Mouse (Mus musculus): ENCODE data around the gene Prkcz. TPM values are rescaled to one million over a fixed set of nuclear protein-coding genes. Genes with fewer than 3 reads are reported as not detected.
A peak's percentile ranks its signal among the peaks of the same experiment; 100 is the strongest.

Prkcz gene
- 7.2 TPM in 2 replicates for polyA plus RNA-seq (2015; fragmentation: Nextera tagmentation; extraction: Ambion mirVana)

DNA sequence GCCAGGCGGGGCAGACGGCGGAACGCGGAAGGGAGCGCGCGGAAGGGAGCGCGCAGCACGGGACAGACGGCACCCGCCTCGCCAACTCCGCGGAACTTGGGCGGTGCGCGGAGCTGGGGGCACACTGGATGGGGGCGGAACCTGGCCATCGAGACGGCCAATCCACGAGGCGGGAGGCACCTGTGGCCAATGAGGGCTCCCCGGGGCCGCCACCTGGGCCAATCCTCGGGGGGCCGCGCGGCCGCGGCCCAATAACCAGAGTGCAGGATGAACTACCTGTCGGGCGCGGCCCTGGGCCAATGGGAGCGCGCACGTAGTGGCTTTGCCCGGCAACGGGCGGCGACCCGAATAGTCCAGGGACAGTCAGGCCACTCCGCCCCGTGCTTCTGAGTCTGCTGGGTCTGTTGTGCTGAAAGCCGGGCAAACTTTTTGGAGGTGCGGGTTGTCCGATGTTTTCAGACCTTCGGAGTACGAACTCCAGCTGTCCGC is at the start of gene Prkcz:
Gene Prkcz (minus strand): TSS at position 59 of the 489 bp plus-strand sequence.
- under 1% methylated on average over 44 of the region's 51 CpGs for WGBS
- Histone ChIP-seq H3K27me3 (replicated peaks) (peaks cover 92% of the 10 kb centered on the region), H3K4me1 (peaks cover 7% of the 10 kb centered on the region; the same call in 1 of the 2 replicates), H3K4me2 (peak within 1 kb of the TSS; percentile 72), H3K27ac (replicated peaks) (no peak within 1 kb of the TSS; the same call in 1 of the 2 replicates), H3K9me3 (no peaks in the 10 kb centered on the region), H3K36me3 (no peaks in the 10 kb centered on the region), H3K4me3 (peak within 1 kb of the TSS; percentile 61), H3K9ac (peak within 1 kb of the TSS; percentile 64)
- peak; percentile 82 for ATAC-seq (ENCODE audit: extremely low read depth, insufficient number of reproducible peaks, low FRiP score, low TSS enrichment)

DNA sequence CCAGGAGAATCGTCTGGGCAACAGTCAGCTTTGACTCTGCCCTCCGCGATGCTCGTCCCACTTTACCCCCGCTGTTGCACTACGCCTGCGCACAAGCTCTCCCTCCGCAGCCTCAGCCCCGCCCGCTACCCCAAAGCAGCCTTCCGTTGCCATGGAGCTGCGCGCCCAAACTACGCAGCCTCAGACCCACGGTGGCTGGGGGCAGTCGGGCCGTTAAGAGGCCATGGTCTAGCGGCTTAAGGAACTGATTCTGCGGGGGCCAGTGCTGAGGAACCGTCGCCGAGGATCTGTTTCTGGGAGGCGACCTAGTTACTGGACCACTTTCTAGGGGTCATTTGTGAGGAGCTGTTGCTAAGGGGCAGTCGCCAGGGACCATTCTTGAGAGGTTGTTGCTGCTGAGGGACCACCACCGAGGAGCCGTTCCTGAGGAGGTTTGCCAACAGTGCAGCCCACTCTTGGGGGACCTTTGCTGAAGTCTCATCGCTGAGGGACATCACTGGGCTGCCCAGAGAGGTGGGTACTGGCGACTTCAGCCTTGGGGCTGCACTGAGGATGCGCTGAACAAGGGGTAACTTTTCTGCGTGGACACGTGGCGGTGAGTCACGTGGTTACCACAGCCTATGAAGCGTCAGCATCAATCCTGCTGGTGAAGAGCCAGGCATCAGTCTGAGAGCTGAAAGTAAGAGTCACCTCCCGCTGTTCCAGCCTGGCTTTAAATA is 48.1 kb upstream of the Prkcz start, which contains the start of gene Cfap74:
Gene Cfap74 (plus strand): TSS at position 133 of the 719 bp plus-strand sequence.
- peak within 1 kb of the TSS; percentile 58 for H3K4me3 ChIP-seq
- under 1% methylated on average over 35 of the region's 35 CpGs for WGBS
- H3K36me3 ChIP-seq = no peaks in the 10 kb centered on the region
- H3K9me3 ChIP-seq = no peaks in the 10 kb centered on the region
- H3K27ac ChIP-seq (replicated peaks) = no peak within 1 kb of the TSS
- peaks cover 12% of the 10 kb centered on the region for H3K4me1 ChIP-seq
- H3K4me2 ChIP-seq = peak within 1 kb of the TSS; percentile 86
- peak; percentile 58; the same call in 1 of the 2 replicates for ATAC-seq (ENCODE audit: extremely low read depth, insufficient number of reproducible peaks, low FRiP score, low TSS enrichment)
- H3K9ac ChIP-seq = peak within 1 kb of the TSS; percentile 75
- 0 out of 2 replicates have a peak, but pooled peaks cover 5% of the 10 kb centered on the region for H3K27me3 ChIP-seq (replicated peaks)

DNA sequence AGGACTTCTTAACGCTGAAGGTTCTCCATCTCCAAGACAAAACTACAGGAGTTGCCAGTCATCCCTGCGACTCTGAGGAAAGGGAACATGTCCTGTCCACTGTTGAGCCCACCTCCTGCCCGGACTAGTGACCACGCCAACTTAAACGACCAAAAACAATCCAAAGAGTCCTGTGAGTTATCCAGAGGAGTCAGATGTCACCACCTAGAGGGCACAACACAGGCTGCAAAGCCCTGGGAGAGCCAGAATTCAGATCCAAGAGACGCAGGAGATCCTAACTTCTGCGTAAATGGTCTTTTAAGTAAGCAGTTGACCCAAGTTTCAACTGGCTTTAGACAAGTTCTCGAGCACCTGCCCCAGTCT is 47.5 kb upstream of the Prkcz start:
- Histone ChIP-seq H3K9ac (peak overlapping the region; percentile 64), H3K27me3 (replicated peaks) (0 out of 2 replicates have a peak, but pooled peaks cover 5% of the 10 kb centered on the region), H3K36me3 (no peaks in the 10 kb centered on the region), H3K4me1 (peaks cover 12% of the 10 kb centered on the region), H3K9me3 (no peaks in the 10 kb centered on the region), H3K27ac (replicated peaks) (no peak overlapping the region), H3K4me2 (peak overlapping the region; percentile 86), H3K4me3 (peak overlapping the region; percentile 58)
- WGBS = 1% methylated on average over 8 of the region's 8 CpGs
- no peak for ATAC-seq (ENCODE audit: extremely low read depth, insufficient number of reproducible peaks, low FRiP score, low TSS enrichment)

GRCm38 (mm10) chr4:155402489-155402888 is 41.3 kb upstream of the Prkcz start:
- no peak for ATAC-seq (ENCODE audit: extremely low read depth, insufficient number of reproducible peaks, low FRiP score, low TSS enrichment)
- H3K27me3 ChIP-seq (replicated peaks) = peaks cover 47% of the 10 kb centered on the region
- H3K27ac ChIP-seq (replicated peaks) = no peak overlapping the region
- 59% methylated on average over 1 of the region's 1 CpGs for WGBS
- H3K4me3 ChIP-seq = no peak overlapping the region
- H3K9ac ChIP-seq = no peak overlapping the region
- peaks cover 7% of the 10 kb centered on the region; the same call in 1 of the 2 replicates for H3K4me1 ChIP-seq
- no peaks in the 10 kb centered on the region for H3K36me3 ChIP-seq
- H3K9me3 ChIP-seq = no peaks in the 10 kb centered on the region
- no peak overlapping the region for H3K4me2 ChIP-seq

DNA sequence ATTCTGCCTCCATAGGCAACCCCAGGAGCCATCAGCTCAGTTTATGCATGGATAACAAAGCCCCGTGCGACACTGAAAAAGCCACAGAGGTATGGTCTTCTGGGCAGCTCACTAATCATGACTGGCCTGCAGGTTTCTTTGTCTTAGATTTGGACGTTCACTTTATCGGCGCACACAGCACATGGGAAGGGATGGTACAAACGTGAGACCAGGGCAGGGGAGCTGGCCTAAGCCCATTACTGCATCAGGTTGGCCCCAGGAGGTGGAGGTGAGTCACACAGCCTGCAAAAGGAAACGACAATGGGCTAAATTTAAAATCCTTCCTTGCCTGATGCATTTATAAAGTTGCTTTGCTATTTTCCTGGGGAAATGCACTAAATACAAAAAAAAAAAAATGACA is 40.0 kb upstream of the Prkcz start:
- peaks cover 55% of the 10 kb centered on the region for H3K27me3 ChIP-seq (replicated peaks)
- H3K27ac ChIP-seq (replicated peaks) = no peak overlapping the region
- H3K4me3 ChIP-seq = no peak overlapping the region
- H3K9me3 ChIP-seq = no peaks in the 10 kb centered on the region
- H3K4me1 ChIP-seq = peaks cover 7% of the 10 kb centered on the region; the same call in 1 of the 2 replicates
- H3K9ac ChIP-seq = no peak overlapping the region
- H3K4me2 ChIP-seq = no peak overlapping the region
- no peak for ATAC-seq (ENCODE audit: extremely low read depth, insufficient number of reproducible peaks, low FRiP score, low TSS enrichment)
- H3K36me3 ChIP-seq = no peaks in the 10 kb centered on the region
- whole genome bisulfite sequencing = 60% methylated on average over 7 of the region's 7 CpGs

DNA sequence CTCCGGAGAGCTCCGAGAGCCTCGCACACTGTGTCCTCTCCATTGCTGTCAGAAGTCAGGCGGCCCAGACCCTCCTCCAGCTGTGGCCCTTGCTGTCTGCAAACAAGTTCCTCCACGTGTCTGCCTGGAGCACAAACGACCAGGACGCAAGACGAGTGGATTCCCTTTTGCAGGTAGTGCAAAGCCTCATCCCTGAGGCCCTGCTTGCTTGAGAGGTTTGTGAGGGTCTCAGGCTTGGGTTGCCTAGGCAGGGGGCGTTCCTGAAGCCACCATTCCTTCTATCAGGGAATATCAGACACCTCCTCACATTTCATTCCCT is 37.0 kb upstream of the Prkcz start:
- H3K27me3 ChIP-seq (replicated peaks) = peaks cover 83% of the 10 kb centered on the region
- ATAC-seq (ENCODE audit: extremely low read depth, insufficient number of reproducible peaks, low FRiP score, low TSS enrichment) = no peak

GRCm38 (mm10) chr4:155397511-155398221 is 36.5 kb upstream of the Prkcz start, which contains the start of gene Gabrd:
Gabrd (minus strand) TSS chr4:155398112.
- Histone ChIP-seq H3K9ac (no peak within 1 kb of the TSS), H3K9me3 (no peaks in the 10 kb centered on the region), H3K4me3 (peak within 1 kb of the TSS; percentile 46), H3K4me1 (peaks cover 7% of the 10 kb centered on the region; the same call in 1 of the 2 replicates), H3K27ac (replicated peaks) (no peak within 1 kb of the TSS), H3K27me3 (replicated peaks) (peaks cover 88% of the 10 kb centered on the region), H3K36me3 (no peaks in the 10 kb centered on the region), H3K4me2 (peak within 1 kb of the TSS; percentile 80)
- WGBS = 1% methylated on average over 47 of the region's 57 CpGs
- no peak; the same call in 1 of the 2 replicates for ATAC-seq (ENCODE audit: extremely low read depth, insufficient number of reproducible peaks, low FRiP score, low TSS enrichment)

More for the DNA sequence above, 37.0 kb upstream of the Prkcz start:
- H3K36me3 ChIP-seq = no peaks in the 10 kb centered on the region
- WGBS = 6% methylated on average over 9 of the region's 9 CpGs
- peak overlapping the region; percentile 80 for H3K4me2 ChIP-seq
- peaks cover 7% of the 10 kb centered on the region; the same call in 1 of the 2 replicates for H3K4me1 ChIP-seq
- H3K27ac ChIP-seq (replicated peaks) = no peak overlapping the region
- peak overlapping the region; percentile 46 for H3K4me3 ChIP-seq
- no peaks in the 10 kb centered on the region for H3K9me3 ChIP-seq
- no peak overlapping the region for H3K9ac ChIP-seq

- Histone ChIP-seq H3K9ac (no peak overlapping the region), H3K4me1 (peaks cover 7% of the 10 kb centered on the region; the same call in 1 of the 2 replicates), H3K4me3 (no peak overlapping the region), H3K4me2 (no peak overlapping the region), H3K27ac (replicated peaks) (no peak overlapping the region), H3K27me3 (replicated peaks) (peaks cover 88% of the 10 kb centered on the region), H3K9me3 (no peaks in the 10 kb centered on the region), H3K36me3 (no peaks in the 10 kb centered on the region)
- ATAC-seq (ENCODE audit: extremely low read depth, insufficient number of reproducible peaks, low FRiP score, low TSS enrichment) = no peak
- WGBS = 72% methylated on average over 4 of the region's 4 CpGs
Measured at GRCm38 (mm10) chr4:155396751-155397150, 35.6 kb upstream of the Prkcz start.

- WGBS = 66% methylated on average over 5 of the region's 5 CpGs
- no peak for ATAC-seq (ENCODE audit: extremely low read depth, insufficient number of reproducible peaks, low FRiP score, low TSS enrichment)
- H3K4me2 ChIP-seq = no peak overlapping the region
- H3K27me3 ChIP-seq (replicated peaks) = peaks cover 81% of the 10 kb centered on the region
- no peak overlapping the region for H3K9ac ChIP-seq
- H3K4me1 ChIP-seq = peaks cover 7% of the 10 kb centered on the region; the same call in 1 of the 2 replicates
- no peaks in the 10 kb centered on the region for H3K9me3 ChIP-seq
- H3K36me3 ChIP-seq = no peaks in the 10 kb centered on the region
- no peak overlapping the region for H3K27ac ChIP-seq (replicated peaks)
- H3K4me3 ChIP-seq = no peak overlapping the region
Measured at GRCm38 (mm10) chr4:155395471-155395870, 34.3 kb upstream of the Prkcz start.

GRCm38 (mm10) chr4:155387166-155387565 is 26.0 kb upstream of the Prkcz start:
- 77% methylated on average over 8 of the region's 8 CpGs for WGBS
- Histone ChIP-seq H3K4me3 (no peak overlapping the region), H3K27me3 (replicated peaks) (peaks cover 32% of the 10 kb centered on the region), H3K4me1 (no peaks in the 10 kb centered on the region), H3K27ac (replicated peaks) (no peak overlapping the region), H3K36me3 (no peaks in the 10 kb centered on the region), H3K4me2 (no peak overlapping the region), H3K9ac (no peak overlapping the region), H3K9me3 (no peaks in the 10 kb centered on the region)
- ATAC-seq (ENCODE audit: extremely low read depth, insufficient number of reproducible peaks, low FRiP score, low TSS enrichment) = no peak

- 68% methylated on average over 4 of the region's 4 CpGs for WGBS
- no peaks in the 10 kb centered on the region for H3K9me3 ChIP-seq
- peaks cover 33% of the 10 kb centered on the region for H3K27me3 ChIP-seq (replicated peaks)
- no peaks in the 10 kb centered on the region for H3K36me3 ChIP-seq
- no peaks in the 10 kb centered on the region for H3K4me1 ChIP-seq
- H3K4me3 ChIP-seq = no peak overlapping the region
- no peak for ATAC-seq (ENCODE audit: extremely low read depth, insufficient number of reproducible peaks, low FRiP score, low TSS enrichment)
- no peak overlapping the region for H3K27ac ChIP-seq (replicated peaks)
- H3K4me2 ChIP-seq = no peak overlapping the region
- no peak overlapping the region for H3K9ac ChIP-seq
Measured at GRCm38 (mm10) chr4:155383326-155383725, 22.2 kb upstream of the Prkcz start.

Measured in heart, embryonic 13.5 days (tissue).